Mouse (Mus musculus): ENCODE results near the gene 2010109A12Rik.

2010109A12Rik gene

DNA sequence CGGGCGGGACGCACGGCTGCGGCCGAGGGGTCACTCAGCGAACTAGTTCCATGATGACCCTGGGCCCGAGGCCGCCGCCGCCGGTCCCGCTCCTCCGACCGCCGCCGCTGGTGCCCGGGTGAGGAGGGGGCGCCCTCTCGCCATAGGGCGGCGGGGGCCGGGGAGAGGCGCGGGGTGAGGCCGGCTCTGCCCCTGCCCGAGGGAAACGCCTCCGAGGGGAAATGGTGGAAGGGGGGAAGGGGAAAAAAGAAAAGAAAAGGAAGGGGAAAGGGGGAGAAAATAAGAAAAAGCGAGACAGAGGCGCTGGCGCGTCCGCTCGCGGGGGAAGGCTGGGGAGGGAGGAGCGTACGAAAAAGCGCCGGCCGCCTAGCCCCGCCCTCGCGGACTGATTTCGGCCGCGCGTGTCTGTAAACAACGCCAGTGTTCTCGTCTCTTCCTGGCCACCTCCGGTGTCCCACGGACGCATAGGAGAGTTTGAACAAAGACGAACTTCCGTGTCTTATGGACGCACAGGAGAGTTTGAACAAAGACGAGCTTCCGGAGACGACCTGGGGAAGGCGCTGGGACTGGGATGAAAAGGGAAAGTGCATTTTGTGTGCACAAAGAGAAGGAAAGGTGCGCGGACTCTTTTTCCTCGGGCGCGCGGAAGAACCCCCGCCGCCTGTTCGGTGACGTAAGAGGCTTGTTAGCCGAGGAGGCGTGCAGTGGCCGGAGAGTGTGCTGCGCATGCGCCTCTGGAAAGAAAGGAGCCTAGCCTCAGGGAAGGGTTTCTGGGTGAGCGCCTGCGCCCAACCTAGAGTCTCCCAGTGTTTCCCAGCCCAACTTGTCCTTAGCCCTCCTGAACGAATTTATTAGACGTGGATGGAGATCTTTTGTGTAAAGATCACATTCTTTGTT is at the start of gene 2010109A12Rik, which contains the start of gene Ccni:
2010109A12Rik (plus strand) TSS at position 410 of the 897 bp plus-strand sequence.
Ccni (minus strand) TSS at position 387 of the 897 bp plus-strand sequence.
- DNase-seq (ENCODE audit: low read depth) = peak; percentile 86

DNA sequence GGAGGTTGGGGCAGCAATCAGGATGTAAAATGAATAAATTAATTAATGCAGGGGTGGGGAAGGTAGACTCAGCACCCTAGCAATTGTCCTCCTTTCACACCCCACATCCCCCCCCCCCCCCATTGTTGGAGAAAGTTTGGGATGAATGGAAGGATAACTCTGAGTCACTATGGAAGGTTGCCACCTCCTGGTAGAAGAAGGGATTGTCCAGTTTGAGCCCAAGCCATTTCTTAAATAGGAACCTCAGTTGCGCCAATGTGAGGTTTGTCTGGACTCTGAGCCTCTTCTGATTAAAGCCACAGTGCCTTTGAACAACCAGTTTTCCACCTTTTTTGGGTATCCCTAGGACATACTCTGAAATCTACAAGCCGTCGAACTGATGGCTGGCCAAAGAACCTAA is 42.8 kb upstream of the 2010109A12Rik start:
- DNase-seq (ENCODE audit: low read depth) = no peak

DNA sequence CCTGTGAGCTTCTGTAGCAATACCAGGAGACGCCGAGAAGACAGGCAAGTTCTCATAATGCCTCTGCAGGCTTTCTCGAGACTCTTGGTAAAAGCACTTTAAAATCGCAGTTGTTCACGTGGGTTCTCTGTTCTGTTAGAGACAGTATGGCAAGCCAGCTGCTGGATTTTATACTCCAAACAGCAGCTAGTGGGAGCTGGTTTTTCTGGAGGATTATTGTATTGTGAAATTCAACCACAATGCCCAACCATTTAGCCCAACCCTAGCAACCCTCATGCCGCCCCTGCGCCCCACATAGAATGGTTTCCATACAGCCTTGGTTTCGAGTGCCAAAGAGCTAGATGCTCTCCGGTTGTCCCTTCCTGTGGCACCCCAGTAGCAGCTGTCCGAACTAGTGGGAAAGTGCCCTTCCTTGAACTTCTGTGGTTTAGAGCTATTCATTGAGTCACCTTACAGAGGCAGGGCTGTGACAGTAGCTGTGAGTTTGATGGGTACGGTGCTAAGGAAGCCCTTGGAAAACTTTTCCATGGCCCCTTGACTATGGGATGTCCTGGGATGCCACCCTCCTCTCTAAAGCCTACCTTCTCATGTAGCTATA is 38.3 kb upstream of the 2010109A12Rik start:
- DNase-seq (ENCODE audit: low read depth) = no peak

DNA sequence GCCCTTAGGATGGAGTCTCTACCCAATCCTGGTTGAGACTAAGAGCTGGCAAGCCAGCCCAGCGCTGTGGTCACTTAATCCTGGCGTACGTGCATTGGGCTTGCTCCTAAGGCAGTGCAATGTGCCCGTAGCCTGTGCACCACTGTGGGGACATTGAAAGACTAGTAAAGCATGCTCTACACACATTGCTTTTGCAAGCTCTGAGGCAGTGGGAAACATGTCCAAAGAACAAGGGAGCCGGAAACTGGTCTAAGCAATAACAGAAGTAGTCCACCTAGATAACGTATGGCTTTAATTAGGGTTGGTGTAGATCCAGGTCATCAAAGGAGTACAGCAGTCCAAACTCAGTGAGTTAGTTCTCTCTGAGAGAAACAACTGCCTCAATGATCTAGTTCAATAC is 37.7 kb upstream of the 2010109A12Rik start:
- no peak for DNase-seq (ENCODE audit: low read depth)

DNA sequence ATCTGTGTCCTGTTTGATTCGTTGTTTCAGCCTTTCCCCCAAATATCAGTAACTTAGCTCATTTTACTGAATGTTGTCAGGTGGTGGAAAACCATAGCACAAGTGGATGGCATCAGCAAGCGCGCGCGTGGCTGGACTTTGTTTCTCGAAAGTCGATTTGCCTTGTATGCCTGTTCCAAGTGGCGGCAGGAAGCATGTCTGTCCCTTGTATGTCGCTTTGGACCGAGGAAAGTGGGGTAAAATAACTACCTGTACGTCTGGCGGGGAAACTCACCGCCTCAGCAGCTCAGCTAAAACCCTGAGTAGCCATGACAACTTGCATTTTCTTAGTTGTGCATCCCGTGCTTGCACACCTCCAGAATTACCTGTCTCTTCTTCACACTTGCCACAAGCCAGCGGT is 34.9 kb upstream of the 2010109A12Rik start:
- no peak for DNase-seq (ENCODE audit: low read depth)

DNA sequence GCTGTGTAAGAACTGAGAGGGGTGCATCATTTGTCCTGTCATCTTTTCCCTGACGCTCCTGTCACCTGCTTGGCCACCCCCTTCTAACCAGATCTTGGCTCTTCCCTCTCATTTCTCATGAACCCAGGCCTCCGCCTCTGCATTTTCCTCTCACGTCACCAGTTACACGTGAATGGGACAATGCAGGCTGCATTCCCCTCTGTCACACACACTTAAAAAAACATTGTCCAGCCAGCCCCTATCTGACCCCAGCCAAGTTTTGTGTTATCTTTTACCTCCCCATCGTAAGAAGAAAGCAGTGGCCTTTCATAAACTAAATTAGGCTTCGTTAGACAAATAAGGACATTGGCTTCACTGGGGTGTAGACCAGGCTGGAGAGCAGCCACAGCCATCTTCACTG is 33.8 kb upstream of the 2010109A12Rik start:
- no peak for DNase-seq (ENCODE audit: low read depth)

DNA sequence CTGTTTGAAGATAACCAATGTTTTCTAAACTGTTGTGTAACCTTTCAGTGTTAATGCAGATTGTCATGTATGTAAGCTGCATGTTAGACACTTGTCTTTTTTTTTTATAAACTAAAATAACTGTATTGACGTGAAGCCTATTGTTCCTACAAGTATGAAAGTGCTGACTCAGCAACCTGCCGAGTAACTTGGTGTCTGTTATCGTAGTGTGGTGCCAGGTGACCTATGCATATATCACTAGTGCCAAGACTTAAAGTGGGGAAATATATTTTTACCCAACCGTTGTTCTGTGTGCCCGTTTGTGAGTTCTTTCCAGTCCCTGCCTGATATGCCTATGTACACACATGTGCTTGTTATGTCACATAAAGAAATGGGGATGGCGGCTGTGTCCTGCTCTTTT is 31.6 kb upstream of the 2010109A12Rik start:
- no peak for DNase-seq (ENCODE audit: low read depth)

DNA sequence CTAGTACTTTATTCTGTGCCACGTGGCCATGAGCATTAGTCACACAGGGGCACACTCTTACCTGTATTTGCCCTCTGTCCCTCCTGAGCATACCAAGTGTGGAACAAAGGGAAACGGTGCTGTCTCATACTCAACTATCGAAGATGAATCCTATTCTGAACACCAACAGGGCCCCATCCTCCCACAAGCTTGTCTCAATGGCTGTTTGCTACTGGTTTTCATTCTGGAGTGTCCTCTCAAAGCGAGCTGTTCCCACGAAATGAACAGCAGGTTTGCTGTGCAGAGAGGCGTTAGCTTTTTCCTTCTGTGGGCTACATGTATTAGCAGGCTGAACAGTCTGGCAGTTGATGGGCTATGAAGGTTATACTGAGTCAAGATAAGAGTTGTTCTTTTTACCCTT is 27.7 kb upstream of the 2010109A12Rik start:
- DNase-seq (ENCODE audit: low read depth) = no peak

DNA sequence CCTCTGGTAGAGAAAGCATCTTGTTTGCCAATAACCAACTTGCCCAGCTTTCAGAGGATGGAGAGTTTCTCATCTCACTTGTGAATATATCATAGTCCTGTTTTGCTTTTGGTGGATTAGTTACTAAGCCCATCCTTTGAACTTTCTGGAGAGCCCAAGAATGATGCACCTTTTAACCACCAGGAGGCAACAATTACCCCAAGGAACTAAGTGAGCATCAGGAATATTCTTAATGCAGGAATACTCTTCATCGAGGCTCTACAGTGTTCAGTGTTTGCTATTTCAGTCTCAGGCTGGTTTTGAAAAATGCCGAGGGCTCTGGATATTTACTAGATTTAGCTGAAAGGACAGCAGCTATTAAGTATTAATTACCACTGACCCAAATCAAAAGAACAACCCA is 26.1 kb upstream of the 2010109A12Rik start:
- no peak for DNase-seq (ENCODE audit: low read depth)

DNA sequence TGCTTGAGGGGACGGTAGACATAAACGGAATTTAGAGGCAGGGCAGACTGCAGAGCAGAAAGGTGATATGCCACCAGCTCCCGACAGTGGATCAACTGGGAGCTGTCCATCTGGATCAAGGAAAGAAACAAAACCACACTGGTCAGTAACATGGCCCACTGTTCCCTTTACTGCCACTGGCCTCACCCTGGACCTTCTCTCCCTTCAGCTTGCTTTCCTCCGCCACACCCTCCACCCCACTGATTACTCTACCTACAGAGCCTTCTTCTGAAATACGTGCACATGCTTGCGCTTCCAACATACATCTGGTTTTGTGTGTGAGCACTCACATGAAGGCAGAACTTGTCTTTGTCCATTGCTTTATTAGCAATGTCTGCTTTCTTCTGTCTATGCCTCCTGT is 23.0 kb upstream of the 2010109A12Rik start:
- DNase-seq (ENCODE audit: low read depth) = no peak

DNA sequence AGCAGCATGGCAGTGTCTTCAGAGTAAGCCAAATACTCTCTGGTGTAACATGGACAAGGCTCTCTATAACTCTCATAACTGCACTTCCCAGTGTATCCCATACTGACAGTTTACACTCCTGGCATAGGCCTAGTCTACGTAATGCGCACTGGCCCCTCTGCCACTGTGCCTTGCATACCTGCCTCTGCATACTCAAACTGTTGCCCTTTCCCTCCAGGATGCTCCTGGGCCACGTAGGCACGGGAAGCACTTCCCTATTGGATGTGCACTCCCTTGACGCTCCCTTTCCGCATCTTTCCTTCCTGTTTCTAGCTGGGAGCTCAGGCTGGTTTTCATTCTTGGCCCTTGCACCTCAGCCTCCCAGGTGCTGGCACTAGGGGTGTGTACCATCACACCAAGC is 21.8 kb upstream of the 2010109A12Rik start:
- no peak for DNase-seq (ENCODE audit: low read depth)

DNA sequence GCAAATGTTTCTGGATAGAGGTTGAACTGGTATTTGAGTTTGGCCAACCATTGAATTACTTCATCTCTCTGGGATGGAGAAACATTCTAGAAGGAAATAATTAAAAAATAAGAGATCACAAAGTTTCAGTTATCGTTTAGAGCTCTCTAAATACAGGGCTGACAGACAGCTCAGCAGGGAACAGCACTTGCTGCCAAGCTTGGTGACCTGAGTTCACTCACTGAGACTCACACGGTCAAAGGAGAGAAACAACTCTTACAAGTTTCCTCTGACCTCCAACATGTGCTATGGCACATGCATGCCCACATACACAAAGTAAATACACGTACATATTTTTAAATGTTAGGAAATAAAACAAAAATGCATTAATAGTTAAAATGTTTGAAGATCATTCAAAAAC is 16.7 kb upstream of the 2010109A12Rik start:
- DNase-seq (ENCODE audit: low read depth) = no peak

DNA sequence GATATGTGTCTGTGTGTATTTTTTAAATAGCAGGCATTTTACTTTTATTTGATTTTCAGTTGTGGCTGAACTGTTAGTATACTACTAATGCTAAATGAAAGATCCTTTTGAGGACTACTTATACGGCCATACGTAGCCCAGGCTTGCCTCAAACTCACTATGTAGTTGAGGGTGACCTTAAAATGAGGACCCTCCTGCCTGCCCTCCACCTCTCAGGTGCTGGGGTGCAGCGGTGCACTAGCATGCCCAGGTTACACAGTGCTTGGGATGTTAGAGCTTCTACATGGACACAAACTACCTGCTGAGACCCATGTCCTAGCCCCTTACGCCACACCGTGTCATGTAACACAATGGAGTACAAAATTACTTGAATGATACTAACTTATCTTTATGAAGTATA is 15.9 kb upstream of the 2010109A12Rik start:
- DNase-seq (ENCODE audit: low read depth) = no peak

DNA sequence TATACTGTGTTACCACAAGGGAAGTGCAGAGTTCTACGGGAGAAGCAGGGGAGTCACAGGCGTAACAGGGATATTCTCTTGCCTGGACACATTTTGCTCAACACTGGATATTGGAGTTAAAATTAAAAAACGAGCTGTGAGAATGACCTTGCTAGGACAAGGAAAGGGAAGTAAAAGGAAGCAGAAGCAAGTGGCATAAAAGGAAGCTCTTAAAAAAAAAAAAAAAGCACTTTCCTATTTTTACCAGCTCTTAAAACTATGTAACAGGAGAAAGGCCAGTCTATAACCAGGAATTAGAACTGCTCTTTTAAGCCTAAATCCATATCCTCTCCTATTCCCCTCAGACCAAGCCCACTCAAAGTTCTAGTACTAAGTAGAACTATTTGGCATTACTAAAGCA is 8.1 kb upstream of the 2010109A12Rik start:
- DNase-seq (ENCODE audit: low read depth) = no peak

DNA sequence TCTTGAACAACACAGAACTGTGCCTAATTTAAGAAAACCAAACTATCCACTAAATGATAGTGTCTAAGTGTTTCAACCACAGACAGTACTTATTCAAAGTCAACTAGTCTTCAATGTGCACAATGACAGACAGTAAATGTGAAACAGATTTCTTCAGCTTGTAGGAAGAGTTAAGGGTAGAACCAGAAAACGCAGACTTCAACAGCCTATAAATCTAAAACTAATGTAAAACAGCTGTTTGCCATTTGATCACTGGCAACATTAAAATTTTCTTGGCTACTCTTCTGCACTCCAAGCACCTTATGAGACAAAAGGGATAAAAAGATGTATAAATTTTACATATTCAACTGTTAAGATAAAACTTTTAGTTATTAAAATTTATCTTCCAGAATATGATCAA is 5.1 kb upstream of the 2010109A12Rik start:
- DNase-seq (ENCODE audit: low read depth) = no peak

DNA sequence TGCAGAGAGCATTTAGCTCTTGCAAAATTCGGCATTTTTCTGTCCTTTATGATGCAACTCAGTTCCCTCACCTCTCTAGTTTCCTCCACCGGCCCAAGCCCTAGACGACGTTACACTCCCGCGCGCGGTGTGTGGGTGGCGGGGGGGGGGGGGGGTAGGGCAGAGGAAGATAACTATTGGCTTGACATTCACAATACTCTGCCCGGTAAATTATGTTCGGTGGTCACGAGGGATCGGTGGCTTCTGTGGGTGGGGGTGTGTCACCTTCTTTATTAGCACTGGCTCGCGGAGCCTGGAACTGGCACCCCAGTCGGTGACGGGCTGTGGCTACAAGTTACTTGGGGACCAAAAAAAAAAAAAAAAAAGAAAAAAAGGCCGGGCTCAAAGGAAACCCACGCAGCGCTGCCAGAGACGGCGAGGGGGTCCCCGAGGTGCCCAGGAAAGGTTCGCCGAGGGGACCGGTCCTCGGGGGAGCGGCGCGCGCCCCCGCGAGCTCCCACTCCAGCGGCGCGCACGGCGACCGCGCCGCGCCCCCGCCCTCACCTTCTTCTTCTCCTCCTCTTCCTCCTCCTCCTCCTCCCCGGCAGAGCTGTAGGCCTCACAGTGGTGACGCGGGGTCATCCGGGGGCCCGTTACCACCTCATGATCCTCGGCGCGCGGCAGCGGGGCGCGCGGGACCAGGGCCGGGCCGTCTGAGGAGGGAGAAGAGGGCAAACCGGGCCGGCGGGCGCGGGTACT is 778 bp upstream of the 2010109A12Rik start:
- DNase-seq (ENCODE audit: low read depth) = peak; percentile 34

DNA sequence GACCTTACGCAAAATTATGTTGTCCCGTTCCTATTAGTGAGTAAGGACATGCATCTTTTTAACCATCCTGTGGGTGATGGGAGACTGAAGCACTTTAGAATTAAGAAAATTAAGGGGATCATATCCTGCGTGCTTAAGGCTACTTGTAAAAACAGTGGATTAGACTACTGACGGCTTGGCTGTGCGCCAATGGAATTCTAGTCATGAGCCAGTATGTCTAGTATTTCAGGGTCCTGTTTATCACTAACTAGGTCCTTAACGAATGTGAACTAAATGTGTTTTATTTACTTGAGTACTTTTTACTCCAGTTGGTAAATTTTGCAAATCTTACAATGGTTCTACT is 659 bp downstream of the 2010109A12Rik start:
- DNase-seq (ENCODE audit: low read depth) = no peak

DNA sequence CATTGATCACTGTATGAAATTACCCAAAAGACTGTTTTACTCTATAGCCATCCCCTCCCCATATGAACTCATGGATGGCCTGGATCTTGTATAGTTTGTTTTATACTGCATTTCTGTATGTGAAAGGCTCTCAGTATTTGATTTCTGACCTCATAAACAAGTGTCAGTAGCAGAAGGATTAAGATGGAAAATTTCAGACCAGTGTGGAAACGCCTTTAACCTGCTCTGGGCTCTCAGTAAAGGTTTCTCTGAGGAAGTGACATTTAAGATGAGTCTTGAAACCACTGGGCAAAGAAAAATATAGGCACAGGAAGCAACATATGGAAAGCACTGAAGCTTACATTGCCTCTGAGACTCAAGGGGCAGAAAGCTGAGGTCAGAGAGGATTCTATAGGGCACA is 1.2 kb downstream of the 2010109A12Rik start:
- DNase-seq (ENCODE audit: low read depth) = no peak

DNA sequence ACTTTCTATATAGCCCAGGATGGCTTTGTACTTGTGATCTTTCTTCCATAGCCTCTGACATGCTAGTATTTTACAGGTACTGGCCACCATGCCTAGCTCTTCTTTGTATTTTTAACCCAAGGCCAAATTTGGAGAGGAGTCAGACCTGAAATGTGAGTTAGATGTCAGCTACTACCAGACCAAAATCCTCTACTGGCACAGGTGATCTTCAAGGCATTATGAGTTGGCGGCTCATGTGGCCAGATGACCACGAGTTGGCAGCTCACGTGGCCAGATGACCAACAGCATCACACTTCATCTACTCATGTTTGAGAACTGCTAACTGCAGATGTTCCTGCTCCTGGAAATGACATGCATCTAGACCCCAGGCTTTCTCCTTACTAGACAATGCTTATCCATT is 12.1 kb downstream of the 2010109A12Rik start:
- DNase-seq (ENCODE audit: low read depth) = no peak

DNA sequence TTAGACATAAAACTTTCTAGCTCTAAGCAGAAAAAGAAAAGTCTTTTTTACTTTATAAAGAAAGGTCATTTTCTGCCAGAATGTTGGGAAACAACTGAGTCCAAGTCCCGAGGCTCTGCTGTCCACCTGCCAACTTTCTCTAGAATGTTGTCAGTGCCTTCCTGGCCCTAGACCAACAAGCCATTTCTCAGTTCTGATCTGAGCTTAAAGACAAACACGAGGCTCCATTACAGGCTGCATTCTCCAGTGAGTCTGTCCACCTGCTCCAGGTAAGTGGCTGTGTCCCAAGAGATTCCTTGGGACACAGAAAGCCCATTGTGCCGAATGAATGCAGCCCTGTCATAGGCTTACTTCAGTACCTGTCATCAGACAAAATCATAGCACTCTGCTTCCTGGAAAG is 15.3 kb downstream of the 2010109A12Rik start:
- no peak for DNase-seq (ENCODE audit: low read depth)

DNA sequence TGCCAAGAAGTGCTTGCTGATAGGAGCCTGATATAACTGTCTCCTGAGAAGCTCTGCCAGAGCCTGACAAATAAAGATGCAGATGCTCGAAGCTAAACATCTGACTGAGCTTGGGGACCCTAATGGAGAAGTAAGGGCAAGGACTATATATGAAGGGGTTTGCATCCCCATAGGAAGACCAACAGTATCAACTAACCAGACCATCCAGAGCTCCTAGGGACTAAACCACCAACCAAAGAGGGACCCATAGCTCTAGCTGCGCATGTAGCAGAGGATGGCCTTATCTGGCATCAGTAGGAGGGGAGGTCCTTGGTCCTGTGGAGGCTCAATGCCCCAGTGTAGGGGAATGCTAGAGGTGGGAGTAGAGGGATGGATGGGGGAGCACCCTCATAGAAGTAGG is 18.2 kb downstream of the 2010109A12Rik start:
- no peak for DNase-seq (ENCODE audit: low read depth)

DNA sequence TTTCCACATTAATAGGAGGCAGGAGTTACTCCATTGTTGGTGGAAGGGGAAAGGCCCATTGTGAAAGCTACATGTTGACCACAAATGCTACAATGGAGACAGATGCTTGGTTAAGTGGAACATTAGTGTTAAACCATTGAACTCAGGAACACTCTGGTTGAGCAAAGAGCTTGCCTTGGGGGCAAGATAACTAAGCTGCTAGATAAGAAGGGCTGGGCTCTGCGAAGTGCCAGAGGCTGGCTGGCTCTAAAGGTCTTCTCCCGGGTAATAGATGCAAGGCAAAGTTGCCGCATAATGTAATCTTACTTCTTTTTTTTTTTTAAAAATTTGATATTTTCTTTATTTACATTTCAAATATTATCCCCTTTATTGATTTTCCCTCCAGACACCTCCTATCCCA is 20.8 kb downstream of the 2010109A12Rik start:
- DNase-seq (ENCODE audit: low read depth) = peak; percentile 19

DNA sequence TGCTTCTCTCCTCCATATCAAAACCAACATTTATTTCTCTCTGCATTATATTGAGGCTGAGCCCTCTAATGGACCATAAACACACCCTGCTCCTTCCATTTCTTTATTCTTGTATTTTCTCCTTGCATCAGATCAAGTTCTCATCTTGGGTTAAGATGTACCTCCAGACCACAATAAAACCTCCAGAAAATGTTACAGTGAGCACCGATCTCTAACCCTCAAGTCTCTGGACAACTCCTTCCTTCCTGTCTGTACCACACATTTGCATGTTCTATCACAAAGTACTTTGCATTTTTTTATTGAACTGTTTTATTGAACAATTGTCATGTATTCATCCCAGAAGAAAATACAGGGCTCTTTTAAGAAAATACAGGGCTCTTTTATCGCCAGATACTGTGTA is 23.2 kb downstream of the 2010109A12Rik start:
- DNase-seq (ENCODE audit: low read depth) = no peak

All from c-Kit-positive CD71-positive TER-119-negative erythroid progenitor cells, embryonic 14.5 days (primary cell).